Mouse (Mus musculus): ENCODE results near the gene Cyp2t4. TPM values are rescaled to one million over a fixed set of nuclear protein-coding genes. Genes with fewer than 3 reads are reported as not detected.
A peak's percentile ranks its signal among the peaks of the same experiment; 100 is the strongest.

Cyp2t4 gene
- polyA plus RNA-seq, 1 experiment from 2014 or later: 0.33 TPM

DNA sequence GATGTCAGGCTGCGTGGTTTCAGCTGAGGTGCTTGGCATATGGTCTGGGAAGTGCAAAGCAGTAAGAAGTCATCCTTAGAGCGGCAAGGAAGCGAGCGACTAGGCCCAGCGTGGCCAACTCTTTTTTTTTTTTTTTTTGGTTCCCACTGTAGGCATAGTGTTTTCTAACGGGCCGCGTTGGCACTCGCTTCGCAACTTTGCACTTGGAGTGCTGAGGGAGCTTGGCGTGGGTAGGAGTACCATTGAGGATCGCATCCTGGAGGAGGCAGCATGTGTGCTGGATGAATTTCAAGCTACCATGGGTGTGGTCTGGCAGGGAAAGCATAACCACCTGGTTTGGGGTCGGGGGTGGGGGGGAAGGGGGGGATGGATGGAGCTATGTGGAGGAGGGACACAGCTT is 2.5 kb downstream of the Cyp2t4 start:
- peaks cover 20% of the 10 kb centered on the region for H3K36me3 ChIP-seq (ENCODE audit: control insufficient read depth, insufficient read depth)
- no peak overlapping the region for H3K9ac ChIP-seq (replicated peaks; ENCODE audit: low read depth, low read length)
- H3K27me3 ChIP-seq (replicated peaks; ENCODE audit: control insufficient read depth, insufficient read depth, low read length): no peaks in the 10 kb centered on the region
- H3K4me1 ChIP-seq (replicated peaks; ENCODE audit: control insufficient read depth, insufficient read depth, low read length): peaks cover 12% of the 10 kb centered on the region
- no peak for ATAC-seq
- 66% methylated on average over 13 of the region's 13 CpGs for WGBS
- no peaks in the 10 kb centered on the region for H3K9me3 ChIP-seq (ENCODE audit: control insufficient read depth, low read length)
- H3K27ac ChIP-seq (ENCODE audit: low read length): no peak overlapping the region
- no peak overlapping the region for H3K4me3 ChIP-seq (replicated peaks; ENCODE audit: low read length)
- H3K4me2 ChIP-seq (ENCODE audit: low read length): no peak overlapping the region

DNA sequence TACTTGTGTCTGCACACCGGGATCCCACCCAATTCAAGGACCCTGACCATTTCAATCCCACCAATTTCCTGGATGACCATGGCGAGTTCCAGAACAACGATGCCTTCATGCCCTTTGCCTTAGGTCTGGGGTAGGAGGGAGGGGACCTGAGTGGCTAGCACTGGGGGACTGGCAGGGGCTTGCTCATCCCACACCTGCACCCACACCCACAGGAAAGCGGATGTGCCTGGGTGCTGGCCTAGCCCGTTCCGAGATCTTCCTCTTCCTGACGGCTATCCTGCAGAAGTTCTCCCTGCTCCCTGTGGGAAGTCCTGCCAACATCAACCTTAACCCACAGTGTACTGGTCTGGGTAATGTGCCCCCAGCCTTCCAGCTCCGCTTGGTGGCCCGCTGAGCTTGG is 4.7 kb downstream of the Cyp2t4 start:
- Histone ChIP-seq H3K4me2 (ENCODE audit: low read length) (no peak overlapping the region), H3K4me3 (replicated peaks; ENCODE audit: low read length) (no peak overlapping the region), H3K27me3 (replicated peaks; ENCODE audit: control insufficient read depth, insufficient read depth, low read length) (no peaks in the 10 kb centered on the region), H3K9ac (replicated peaks; ENCODE audit: low read depth, low read length) (no peak overlapping the region), H3K9me3 (ENCODE audit: control insufficient read depth, low read length) (no peaks in the 10 kb centered on the region), H3K36me3 (ENCODE audit: control insufficient read depth, insufficient read depth) (peaks cover 25% of the 10 kb centered on the region), H3K27ac (ENCODE audit: low read length) (no peak overlapping the region), H3K4me1 (replicated peaks; ENCODE audit: control insufficient read depth, insufficient read depth, low read length) (peaks cover 33% of the 10 kb centered on the region)
- 95% methylated on average over 9 of the region's 9 CpGs for WGBS
- ATAC-seq: no peak

DNA sequence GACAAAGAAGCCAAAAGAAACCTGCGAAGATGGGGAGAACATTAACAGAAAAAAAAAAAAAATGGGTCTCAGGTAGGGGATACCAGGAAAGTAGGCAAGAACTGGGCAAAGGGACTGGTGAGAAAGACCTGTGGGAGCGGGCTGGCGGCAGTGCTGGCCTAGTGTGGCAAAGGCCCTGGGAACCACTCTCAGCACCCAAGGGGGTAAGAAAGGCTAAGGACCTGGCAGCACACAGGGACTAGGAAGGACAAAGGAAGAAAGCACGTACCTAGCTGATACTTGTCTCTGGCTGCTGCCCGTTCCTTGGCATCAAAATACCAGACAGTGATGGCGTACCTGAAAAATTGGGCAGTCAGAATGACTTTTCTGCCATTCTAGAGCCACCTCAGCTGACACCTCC is 5.7 kb downstream of the Cyp2t4 start:
- Histone ChIP-seq H3K4me1 (replicated peaks; ENCODE audit: control insufficient read depth, insufficient read depth, low read length) (peaks cover 44% of the 10 kb centered on the region), H3K4me2 (ENCODE audit: low read length) (no peak overlapping the region), H3K27me3 (replicated peaks; ENCODE audit: control insufficient read depth, insufficient read depth, low read length) (no peaks in the 10 kb centered on the region), H3K36me3 (ENCODE audit: control insufficient read depth, insufficient read depth) (peaks cover 25% of the 10 kb centered on the region), H3K4me3 (replicated peaks; ENCODE audit: low read length) (no peak overlapping the region), H3K9me3 (ENCODE audit: control insufficient read depth, low read length) (no peaks in the 10 kb centered on the region), H3K27ac (ENCODE audit: low read length) (no peak overlapping the region), H3K9ac (replicated peaks; ENCODE audit: low read depth, low read length) (no peak overlapping the region)
- WGBS: 91% methylated on average over 6 of the region's 6 CpGs
- no peak for ATAC-seq

DNA sequence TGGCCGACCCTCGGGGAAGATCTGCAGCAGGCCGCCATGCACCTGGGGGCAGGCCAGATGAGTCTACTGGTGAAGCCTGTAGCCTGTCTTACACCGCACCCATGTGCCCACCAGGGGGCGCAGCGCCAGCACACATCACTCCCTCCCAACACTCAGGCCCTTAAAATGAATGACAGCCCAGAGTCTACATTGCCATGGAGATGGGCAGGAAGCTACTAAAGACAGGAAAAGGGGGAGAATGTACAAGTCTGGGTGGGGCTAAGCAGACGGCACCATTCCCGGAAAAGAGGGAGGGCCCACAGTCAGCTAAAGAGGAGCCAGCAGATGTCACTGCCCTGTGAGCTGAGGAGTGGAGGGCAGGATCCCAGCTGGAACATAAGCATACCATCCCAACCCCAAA is 6.4 kb downstream of the Cyp2t4 start:
- peaks cover 25% of the 10 kb centered on the region for H3K36me3 ChIP-seq (ENCODE audit: control insufficient read depth, insufficient read depth)
- H3K27me3 ChIP-seq (replicated peaks; ENCODE audit: control insufficient read depth, insufficient read depth, low read length): no peaks in the 10 kb centered on the region
- peaks cover 50% of the 10 kb centered on the region for H3K4me1 ChIP-seq (replicated peaks; ENCODE audit: control insufficient read depth, insufficient read depth, low read length)
- no peak overlapping the region for H3K9ac ChIP-seq (replicated peaks; ENCODE audit: low read depth, low read length)
- H3K27ac ChIP-seq (ENCODE audit: low read length): no peak overlapping the region
- 12% methylated on average over 8 of the region's 8 CpGs for WGBS
- no peak overlapping the region for H3K4me2 ChIP-seq (ENCODE audit: low read length)
- ATAC-seq: peak; percentile 92
- no peak overlapping the region for H3K4me3 ChIP-seq (replicated peaks; ENCODE audit: low read length)
- H3K9me3 ChIP-seq (ENCODE audit: control insufficient read depth, low read length): no peaks in the 10 kb centered on the region

DNA sequence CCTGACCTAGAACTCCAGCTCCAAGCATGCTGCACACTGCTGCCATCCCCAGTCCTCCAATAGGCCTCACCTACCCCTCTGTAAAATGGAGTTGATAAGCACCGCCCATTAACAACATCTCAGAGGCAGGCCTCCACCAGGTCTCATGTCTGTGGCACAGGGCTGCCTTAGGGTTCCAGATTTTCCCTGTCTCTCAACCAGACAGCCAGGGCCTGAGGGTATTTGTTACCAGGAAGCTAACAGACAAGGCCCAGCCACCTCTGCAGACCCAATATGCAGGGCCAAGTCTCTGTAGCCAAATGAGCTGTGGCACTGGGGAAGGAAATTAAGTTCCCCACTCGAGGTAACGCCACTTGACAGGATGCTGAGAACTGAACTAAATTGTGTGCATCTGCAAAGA is 7.4 kb downstream of the Cyp2t4 start:
- H3K4me1 ChIP-seq (replicated peaks; ENCODE audit: control insufficient read depth, insufficient read depth, low read length): peaks cover 59% of the 10 kb centered on the region
- ATAC-seq: no peak
- no peak overlapping the region for H3K27ac ChIP-seq (ENCODE audit: low read length)
- H3K4me2 ChIP-seq (ENCODE audit: low read length): no peak overlapping the region
- no peak overlapping the region for H3K9ac ChIP-seq (replicated peaks; ENCODE audit: low read depth, low read length)
- H3K9me3 ChIP-seq (ENCODE audit: control insufficient read depth, low read length): no peaks in the 10 kb centered on the region
- H3K36me3 ChIP-seq (ENCODE audit: control insufficient read depth, insufficient read depth): peaks cover 25% of the 10 kb centered on the region
- H3K27me3 ChIP-seq (replicated peaks; ENCODE audit: control insufficient read depth, insufficient read depth, low read length): no peaks in the 10 kb centered on the region
- no peak overlapping the region for H3K4me3 ChIP-seq (replicated peaks; ENCODE audit: low read length)
- WGBS: 88% methylated on average over 3 of the region's 3 CpGs

DNA sequence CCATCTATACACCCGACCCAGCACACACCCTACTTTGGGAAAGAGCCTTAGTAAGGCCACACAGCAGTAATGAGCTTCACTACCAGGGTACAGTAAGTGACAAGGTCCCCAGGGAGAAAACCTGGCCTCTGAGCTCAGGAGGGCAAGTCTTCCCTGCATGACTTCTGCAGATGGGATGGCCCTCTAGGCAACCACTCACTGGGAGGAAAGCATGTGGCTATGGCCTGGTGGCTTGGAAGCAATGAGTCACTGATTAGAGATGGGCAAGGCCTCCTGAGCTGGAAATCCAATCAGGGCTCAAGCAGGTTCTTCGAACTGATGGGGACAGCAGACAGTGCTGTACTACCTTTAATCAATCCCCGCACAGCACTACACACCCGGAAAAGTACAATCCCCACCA is 8.2 kb downstream of the Cyp2t4 start:
- Histone ChIP-seq H3K27me3 (replicated peaks; ENCODE audit: control insufficient read depth, insufficient read depth, low read length) (no peaks in the 10 kb centered on the region), H3K4me1 (replicated peaks; ENCODE audit: control insufficient read depth, insufficient read depth, low read length) (peaks cover 59% of the 10 kb centered on the region), H3K9ac (replicated peaks; ENCODE audit: low read depth, low read length) (no peak overlapping the region), H3K4me2 (ENCODE audit: low read length) (no peak overlapping the region), H3K9me3 (ENCODE audit: control insufficient read depth, low read length) (no peaks in the 10 kb centered on the region), H3K27ac (ENCODE audit: low read length) (no peak overlapping the region), H3K4me3 (replicated peaks; ENCODE audit: low read length) (no peak overlapping the region), H3K36me3 (ENCODE audit: control insufficient read depth, insufficient read depth) (peaks cover 25% of the 10 kb centered on the region)
- WGBS: 93% methylated on average over 4 of the region's 4 CpGs
- no peak for ATAC-seq

DNA sequence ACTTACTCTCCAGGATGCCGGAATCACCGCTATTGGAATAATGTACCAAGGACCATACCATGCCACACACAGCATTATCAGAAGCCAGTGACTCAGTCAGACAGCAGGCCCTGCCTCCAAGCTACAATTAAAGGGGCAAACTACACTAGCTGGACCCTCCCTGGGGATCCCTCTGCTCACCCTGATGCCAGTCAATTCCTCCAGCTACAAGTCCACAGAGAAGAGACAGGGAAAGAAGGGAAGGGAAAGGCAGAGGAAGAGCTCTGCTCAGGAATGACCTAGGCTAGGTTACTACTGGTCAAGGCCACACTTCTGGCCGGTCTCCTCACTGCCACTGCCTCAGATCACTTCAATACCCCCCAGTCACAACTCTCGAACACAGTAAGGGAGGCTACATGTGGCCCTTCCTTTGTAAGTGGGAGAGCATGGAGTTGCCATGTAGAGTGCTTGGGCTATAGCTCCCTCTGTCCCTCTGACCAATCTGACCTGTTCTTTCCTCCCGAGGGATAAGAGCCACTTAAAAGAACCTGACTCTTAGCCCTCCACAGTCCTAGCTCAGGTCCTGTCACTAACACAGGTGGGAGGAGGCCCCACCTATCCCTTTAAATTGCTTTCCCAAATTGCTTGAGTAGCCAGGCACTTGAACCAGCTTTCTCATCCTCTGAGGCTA is 9.4 kb downstream of the Cyp2t4 start:
- 85% methylated on average over 5 of the region's 5 CpGs for WGBS
- no peaks in the 10 kb centered on the region for H3K27me3 ChIP-seq (replicated peaks; ENCODE audit: control insufficient read depth, insufficient read depth, low read length)
- peak overlapping the region; percentile 84 for H3K4me2 ChIP-seq (ENCODE audit: low read length)
- H3K9me3 ChIP-seq (ENCODE audit: control insufficient read depth, low read length): no peaks in the 10 kb centered on the region
- peaks cover 16% of the 10 kb centered on the region for H3K36me3 ChIP-seq (ENCODE audit: control insufficient read depth, insufficient read depth)
- H3K4me1 ChIP-seq (replicated peaks; ENCODE audit: control insufficient read depth, insufficient read depth, low read length): peaks cover 66% of the 10 kb centered on the region
- no peak overlapping the region for H3K4me3 ChIP-seq (replicated peaks; ENCODE audit: low read length)
- peak overlapping the region; percentile 46 for H3K9ac ChIP-seq (replicated peaks; ENCODE audit: low read depth, low read length)
- H3K27ac ChIP-seq (ENCODE audit: low read length): no peak overlapping the region
- ATAC-seq: no peak

DNA sequence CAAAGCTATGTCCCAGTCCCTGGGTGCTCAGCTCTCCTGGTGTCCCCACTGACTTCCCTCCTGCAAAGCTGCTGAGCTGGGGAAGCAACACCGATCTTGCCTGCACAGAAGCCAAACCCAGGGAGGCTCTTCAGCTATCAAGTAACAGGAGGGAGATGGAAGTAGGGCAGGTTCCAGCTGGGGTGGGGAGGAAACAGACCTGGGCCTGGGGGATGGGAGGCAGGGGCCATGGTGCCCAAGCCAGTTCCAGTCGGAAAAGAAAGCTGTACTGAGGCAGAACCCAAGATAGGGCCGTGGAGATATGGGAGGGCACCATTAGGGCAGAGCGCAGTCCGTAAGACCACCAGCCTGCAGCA is 9.9 kb downstream of the Cyp2t4 start:
- WGBS: 89% methylated on average over 5 of the region's 5 CpGs

DNA sequence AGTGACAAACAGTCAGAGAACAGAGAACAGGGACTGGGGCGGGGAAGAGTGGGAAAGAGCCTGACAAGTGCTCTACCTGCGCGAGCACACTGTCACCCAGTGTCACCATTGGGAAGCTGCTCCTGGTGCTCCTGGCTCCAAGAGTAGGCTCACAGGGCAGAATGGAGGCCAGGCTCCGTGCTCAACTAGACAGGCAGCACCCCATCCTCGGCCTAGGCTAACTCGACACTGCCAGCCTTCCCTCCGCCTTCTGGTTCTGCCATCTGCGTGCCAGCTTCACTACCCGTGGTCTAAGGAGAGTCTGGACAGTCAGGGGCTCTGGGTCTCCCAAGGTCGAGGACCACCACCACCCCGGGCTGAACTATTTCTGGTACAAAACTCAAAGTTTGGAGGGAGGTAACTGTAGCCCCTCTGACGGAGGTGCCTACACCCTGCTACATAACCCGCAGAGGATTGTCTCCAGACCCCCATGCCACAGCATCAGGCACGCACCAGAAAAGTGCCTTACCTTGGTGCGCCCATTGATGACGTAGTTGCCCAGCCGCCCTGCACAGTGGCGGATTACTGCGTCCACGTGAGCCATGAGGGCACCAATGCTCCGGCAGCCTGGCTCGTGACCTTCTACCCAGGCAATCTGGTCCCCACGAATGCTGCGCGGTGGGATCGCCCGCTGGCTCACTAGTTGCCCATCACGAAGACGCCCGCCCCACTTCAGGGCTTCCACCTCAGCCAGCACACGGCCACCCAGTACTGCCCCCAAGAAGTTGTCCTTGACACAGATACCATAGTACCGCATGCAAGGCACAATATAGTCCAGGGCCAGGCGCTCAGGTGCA is 10.8 kb downstream of the Cyp2t4 start:
- Histone ChIP-seq H3K36me3 (ENCODE audit: control insufficient read depth, insufficient read depth) (peaks cover 5% of the 10 kb centered on the region), H3K9me3 (ENCODE audit: control insufficient read depth, low read length) (no peaks in the 10 kb centered on the region), H3K9ac (replicated peaks; ENCODE audit: low read depth, low read length) (peak overlapping the region; percentile 91), H3K27ac (ENCODE audit: low read length) (no peak overlapping the region), H3K27me3 (replicated peaks; ENCODE audit: control insufficient read depth, insufficient read depth, low read length) (no peaks in the 10 kb centered on the region), H3K4me1 (replicated peaks; ENCODE audit: control insufficient read depth, insufficient read depth, low read length) (peaks cover 66% of the 10 kb centered on the region), H3K4me3 (replicated peaks; ENCODE audit: low read length) (peak overlapping the region; percentile 14), H3K4me2 (ENCODE audit: low read length) (peak overlapping the region; percentile 84)
- 78% methylated on average over 33 of the region's 33 CpGs for WGBS
- ATAC-seq: no peak

More for the DNA sequence above, 9.9 kb downstream of the Cyp2t4 start:
- Histone ChIP-seq H3K27me3 (replicated peaks; ENCODE audit: control insufficient read depth, insufficient read depth, low read length) (no peaks in the 10 kb centered on the region), H3K36me3 (ENCODE audit: control insufficient read depth, insufficient read depth) (peaks cover 11% of the 10 kb centered on the region), H3K4me2 (ENCODE audit: low read length) (peak overlapping the region; percentile 84), H3K9me3 (ENCODE audit: control insufficient read depth, low read length) (no peaks in the 10 kb centered on the region), H3K9ac (replicated peaks; ENCODE audit: low read depth, low read length) (peak overlapping the region; percentile 46), H3K4me3 (replicated peaks; ENCODE audit: low read length) (no peak overlapping the region), H3K27ac (ENCODE audit: low read length) (no peak overlapping the region), H3K4me1 (replicated peaks; ENCODE audit: control insufficient read depth, insufficient read depth, low read length) (peaks cover 66% of the 10 kb centered on the region)
- ATAC-seq: no peak

All from forebrain, embryonic 16.5 days (tissue).